Mouse (Mus musculus) cerebellum, postnatal 36 days (tissue): Measurements from ENCODE around the gene Sh3pxd2a.

ENCODE experiments used
- DNase-seq, 2 experiments: peaks; one replicate each; pipeline ENCODE4 v3.0.0; 2021 to 2022; ENCODE audit warnings: mixed read lengths in 2 of 2

Gene Sh3pxd2a

DNA sequence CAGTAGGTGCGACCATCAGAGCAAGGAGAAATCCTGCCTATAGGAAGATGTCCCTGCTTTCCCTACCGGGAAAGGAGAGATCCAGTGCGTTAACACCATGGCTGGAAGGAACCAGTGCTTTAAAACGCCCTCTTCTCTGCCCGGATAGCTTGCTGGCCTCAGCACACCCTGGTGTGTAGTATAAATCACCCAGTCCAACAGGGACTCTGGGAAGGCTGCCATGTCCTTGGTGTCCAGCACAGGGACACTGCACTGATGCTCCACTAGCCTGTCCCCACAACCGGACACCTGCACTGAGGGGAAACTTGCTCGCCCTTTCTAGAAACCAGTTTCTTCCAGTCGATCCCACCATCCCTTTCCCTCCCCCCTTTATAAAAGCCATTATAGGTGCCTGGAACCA lies 28.0 kb downstream of the Sh3pxd2a start:
- no peak for DNase-seq

DNA sequence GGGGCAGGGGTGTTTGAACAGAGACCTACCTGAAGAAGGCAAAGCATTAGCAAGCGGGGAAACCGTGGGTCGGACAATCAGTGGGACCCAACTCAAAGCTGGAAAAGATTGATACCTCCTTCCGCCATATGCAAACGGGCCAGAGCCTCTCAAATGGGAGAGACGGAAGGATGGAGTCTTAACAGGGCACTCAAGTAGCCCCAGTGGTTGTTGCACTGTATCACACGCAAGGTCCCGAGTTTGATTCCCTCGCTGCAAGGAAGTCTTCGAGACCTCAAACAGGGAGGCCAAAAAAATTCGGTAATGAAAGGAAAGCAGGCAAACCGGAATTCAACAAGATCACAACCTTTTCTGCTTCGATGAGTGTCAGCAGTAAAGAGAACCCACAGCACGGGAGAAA lies 29.5 kb downstream of the Sh3pxd2a start:
- DNase-seq: no peak

DNA sequence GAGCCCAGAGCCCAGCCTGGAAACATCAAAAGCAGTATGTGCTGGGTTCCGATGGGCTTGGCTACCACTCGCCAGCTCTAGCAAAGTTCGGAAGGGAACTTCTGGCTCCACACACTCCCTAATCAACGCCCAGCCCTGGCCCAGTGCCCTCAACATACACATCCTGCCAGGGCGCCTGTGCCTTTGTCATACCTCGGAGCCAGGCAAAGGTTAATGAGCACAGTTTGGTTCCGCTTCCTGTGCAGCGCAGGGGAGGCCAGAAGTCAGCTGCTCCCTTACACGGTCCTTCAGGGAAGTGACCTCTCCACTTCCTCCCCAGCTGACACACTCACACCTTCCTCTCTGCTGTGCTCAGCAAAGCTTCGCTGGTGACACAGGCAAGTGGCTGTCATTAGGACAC lies 31.9 kb downstream of the Sh3pxd2a start:
- no peak for DNase-seq

DNA sequence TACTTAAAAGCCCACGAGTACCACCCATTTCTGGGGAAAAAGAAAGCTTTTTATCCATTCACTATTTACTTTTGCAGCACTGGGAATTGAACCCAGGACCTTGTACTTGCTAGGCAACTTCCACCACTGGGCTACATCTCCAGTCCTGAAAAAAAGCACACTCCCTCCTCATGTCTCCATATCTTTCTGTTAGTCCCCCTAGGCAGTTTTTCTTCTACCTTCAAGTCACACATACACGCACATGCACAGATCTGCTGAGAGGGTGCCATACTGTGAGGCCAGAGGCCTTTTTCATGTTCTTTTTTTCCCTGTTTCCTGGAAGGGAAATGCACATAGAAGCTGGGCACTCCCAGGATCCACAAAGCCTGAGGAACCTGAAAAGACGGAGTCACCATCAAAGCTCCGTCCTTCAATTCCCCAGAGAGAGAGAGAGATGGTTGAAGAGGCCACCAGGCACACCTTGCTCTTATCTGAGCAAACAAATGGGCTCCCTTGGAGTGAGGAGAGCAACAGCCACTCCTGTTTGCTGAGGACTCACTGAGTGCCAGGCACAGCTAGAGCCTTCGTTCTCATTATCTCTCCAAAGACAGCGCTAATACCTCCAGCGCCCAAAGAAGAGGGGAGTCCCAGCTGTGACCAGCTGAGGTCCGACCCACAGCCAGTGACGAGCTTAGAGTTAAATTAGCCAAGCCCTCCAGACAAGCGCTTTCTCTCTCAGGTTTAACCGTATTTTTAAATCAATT lies 32.8 kb downstream of the Sh3pxd2a start:
- DNase-seq: no peak

DNA sequence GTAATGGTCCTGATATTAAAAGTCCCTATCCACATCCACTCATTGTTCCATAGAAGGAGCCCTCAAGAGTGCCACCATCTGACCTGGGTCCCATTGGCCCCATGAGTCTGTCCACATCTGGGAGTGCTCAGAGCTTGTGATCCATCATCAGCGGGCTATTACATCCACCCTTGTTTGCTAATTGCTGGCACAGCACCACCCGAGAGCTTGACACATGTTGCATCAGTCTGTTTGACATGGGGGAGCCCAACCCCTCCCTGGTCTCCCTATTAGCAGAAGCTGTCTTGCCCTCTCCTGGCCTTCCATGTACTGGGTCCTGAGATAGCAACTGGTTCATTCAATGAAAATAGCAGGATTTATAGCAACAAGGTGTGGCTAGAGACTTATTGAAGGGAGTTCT lies 34.0 kb downstream of the Sh3pxd2a start:
- no peak for DNase-seq

DNA sequence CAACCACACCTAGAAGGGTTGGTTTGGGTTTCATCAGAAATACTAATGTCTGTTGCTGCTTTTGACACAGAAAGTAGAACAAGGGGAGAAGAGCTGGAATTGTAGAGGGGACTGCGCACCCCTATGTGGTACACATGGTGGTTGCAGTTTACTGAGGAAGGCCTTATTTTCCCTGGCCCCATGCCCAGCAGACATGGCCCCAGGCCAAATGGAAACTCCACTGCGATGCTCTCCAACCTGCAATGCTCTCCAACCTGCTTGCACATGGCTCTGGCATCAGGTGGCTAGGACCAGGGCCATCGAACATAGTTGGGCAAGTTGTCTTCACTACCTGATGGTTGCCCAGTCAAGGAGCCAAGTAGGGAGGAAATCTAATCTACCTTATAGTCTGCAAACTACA lies 35.0 kb downstream of the Sh3pxd2a start:
- DNase-seq: peak; percentile 12 to 20

DNA sequence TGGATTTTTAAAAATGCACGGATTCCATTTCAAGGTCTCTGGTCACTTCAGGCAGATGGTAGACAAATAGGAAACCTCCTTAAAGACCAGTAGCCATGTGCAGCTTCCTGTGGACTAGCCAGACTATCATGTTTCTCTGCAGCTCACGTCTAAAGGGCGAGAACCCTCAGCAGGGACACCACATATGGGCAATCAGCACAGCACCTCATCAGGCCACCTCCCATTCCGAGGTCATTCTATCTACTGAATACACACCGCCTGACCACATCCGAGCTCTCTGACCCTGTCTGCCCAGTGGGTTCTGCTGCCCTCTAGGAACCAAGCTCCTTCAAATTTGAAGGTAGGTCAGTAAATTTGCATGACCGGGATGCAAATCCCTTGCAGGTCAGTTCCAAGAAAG lies 35.4 kb downstream of the Sh3pxd2a start:
- no peak for DNase-seq

DNA sequence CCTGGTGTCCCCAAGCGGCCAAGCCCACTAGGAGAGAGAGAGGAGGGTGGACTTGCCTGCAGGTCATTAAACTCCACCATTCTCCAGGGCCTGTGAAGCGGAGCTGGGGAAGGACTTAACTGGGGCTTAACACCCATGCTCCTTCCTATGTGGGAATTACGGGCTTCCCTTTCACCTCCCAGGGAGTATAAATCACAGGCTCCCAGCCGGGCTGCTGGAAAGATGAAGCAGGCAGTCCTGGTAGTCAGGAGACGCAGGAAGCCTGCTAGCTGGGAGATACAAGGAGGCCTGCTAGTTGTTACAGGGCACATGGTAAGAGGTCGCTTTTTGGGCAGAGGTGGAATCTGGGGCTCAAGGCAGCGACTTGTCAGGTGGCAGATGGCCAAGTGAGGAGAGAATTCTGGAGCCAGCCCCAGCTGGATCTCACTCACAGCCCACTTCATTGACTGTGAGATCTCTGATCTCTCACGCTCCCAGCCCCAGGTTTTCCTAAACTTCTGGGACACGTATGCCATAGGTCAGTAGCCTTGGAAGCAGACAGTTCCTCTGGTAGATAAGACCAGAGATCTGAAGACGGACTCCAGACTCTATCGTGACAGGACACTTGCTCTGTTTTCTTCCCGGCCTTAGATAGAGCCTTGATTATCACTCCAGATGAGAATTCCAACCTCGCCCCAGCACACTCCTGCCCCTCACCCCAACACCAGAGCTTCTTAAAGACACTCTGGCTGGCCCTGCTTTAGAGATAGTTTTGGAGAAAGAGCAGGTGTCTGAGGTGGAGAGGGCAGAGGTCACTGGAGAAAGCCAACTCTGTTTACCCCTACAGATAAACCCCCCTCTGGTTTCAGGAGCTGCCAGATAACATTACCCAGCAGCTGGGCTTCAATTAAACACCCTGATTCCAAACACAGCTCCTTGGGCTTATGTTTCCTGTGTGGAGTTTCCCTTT lies 36.1 kb downstream of the Sh3pxd2a start:
- DNase-seq: no peak

DNA sequence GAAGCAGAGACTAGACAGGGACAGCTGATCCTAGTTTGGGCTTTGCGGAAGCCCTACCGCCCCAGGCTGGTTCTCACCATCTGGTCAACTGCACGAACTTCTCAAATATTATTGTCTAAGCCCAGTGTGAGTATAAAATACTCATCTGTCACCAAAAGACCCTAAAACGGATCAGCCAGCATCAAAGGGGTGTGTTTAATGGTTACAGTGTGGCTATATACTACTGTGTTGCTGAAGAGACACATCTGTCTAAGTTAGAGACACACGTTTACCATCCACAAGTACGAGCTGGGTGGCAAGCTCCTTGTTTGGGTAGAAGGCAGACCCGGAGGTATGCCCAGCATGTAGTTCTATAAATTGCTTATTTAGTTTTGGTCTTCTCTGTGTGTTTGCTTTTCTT lies 40.6 kb downstream of the Sh3pxd2a start:
- DNase-seq: no peak

DNA sequence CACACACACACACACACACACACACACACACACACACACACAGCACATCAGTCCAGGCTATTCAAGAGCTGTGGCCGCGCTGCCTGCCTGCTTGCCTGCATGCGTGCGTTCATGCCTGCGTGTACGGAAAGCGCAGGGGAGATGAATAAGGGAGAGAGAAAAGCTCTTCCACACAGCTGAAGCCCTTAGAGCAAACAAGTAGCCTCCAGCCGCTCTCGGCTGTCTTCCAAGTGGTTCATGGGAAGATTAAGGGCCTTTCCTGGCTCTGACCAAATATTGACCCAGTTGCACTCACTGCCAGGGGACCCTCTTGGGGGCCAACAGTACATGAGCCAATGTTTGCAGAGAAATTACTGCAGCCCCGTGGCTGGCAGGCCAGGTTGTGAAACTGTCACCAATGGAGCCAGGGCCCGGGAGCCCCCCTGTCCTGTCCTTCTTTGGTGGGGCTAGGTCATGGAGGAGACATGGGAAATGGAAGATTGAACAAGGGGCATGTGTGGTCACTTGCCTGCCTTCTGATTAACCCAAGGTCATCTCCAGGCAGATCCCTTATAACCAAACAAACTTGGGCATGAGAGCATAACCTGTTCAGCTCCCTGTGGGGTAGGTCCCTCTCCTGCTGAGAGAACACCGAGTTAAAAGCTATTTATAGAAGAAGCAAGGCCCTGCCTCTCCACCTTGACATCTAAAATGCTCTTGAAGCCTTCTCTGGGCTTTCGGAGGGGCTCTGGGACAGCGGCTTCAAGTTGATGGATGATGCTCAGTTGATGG lies 42.9 kb downstream of the Sh3pxd2a start:
- DNase-seq: no peak

DNA sequence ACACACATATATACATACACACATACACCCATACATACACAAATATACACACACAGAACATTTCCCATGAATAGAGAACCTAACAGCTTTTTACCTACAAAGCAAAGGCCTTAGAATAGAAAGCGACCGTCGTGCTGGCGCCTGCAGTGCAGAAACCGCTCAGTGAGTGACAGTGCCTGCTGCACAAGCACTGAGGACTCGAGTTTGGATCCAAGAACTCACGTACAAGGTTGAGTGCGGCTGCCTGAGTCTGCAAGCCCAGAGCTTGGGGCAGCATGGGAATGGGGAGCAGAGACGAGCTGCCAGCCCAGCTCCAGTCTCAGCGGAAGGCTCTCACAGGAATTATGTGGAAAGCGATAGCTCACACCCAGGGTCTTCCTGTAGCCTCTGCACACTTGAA lies 43.7 kb downstream of the Sh3pxd2a start:
- DNase-seq: no peak

DNA sequence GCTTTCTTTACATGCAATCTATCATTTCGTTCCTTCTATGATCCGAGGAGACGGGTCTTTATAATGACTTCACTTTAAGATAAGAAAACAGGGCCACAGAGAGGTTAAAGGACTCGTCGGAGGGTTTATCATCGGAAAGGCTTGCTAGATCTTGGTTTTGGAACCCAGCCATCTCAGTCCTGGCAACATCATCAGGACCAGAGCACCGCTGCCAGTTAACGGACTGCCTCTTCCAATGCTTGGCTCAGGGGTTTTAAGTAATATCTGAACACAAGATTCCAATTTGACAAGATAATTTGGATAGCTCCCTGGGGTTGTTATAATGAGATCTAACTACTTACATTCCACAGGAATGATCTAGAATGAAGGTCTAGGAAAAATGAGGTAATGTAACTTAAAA lies 45.0 kb downstream of the Sh3pxd2a start:
- DNase-seq: peak in 1 of 2 experiments; percentile 22

DNA sequence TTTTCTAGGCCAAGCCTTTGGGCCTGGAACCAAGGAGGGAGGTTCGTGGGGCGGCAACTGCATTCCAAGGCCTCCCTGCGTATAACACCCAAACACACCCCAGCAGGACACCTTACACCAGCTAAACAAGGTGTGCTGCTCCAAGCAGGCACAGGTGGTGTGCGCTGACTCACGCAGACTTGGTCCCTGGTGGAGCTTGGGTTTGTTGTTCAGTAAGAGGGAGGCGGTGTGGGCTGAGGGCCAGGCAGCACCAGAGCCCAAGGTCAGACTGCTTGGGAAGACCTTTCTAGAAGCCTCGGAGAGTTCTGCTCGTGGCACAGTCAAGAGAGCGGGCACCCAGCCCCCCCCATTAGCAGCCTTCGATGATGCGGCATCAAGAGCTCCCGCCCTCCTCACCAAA lies 48.0 kb downstream of the Sh3pxd2a start:
- no peak for DNase-seq

DNA sequence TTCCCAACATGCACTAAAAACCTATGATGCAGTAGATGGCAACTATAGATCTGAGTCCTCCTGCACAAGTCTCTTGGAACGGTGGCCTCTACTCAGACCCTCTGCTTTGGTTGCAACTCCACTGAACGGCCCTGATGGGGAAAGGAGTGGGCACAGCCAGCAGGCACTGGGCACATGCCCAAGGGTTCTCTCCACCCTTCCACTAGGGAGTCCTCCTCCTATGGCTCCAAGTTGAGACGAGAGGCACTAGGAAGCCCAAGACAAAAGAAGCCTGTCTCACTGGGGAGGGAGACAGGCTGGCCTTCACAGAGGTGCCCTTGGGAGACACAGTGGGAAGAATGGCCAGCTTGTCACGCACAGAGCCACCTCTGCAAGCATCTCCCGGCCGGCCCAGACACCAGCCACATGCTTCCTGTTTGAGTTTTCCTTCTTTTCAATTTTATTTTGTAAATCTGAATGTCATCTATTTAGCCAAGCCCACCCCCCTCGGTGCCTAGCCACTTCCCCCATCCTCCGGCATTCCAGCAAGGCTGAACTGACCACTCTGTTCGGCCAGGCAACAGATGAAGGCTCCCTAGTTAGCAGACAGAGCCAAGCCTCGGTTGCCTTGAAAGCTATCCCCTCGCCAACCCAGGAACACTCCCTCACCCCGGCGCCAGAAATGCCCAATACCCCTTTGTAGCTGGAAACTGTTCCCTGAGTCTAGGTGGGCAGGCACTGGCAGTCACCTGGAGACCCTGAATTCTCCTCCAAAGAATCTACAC lies 49.9 kb downstream of the Sh3pxd2a start:
- no peak for DNase-seq

DNA sequence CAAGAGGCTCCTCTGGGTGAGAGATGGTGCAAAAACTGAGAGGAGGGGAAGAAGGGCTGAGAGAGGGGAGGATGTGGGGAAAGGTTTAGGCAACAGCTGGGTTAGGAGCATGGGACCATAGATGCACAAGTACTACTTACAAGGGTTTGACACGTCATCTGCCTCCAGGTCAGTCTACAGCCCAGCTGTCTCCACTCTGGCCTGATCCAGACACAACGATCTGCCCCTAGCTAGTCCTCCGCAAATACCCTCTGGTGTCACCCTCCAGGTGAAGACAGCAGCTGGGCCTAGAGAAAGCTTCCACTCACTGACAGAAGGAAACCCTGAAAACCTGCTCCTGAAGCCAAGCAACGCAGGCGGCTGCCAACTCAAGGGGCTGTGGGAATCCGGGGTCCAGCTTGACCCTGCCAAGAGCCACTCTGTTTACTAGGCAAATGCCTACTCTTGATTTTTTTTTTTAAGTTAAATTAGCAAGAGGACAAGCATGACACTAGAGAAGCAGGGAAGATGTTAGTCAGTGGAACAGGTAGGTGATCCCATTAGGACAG lies 50.7 kb downstream of the Sh3pxd2a start:
- no peak for DNase-seq

DNA sequence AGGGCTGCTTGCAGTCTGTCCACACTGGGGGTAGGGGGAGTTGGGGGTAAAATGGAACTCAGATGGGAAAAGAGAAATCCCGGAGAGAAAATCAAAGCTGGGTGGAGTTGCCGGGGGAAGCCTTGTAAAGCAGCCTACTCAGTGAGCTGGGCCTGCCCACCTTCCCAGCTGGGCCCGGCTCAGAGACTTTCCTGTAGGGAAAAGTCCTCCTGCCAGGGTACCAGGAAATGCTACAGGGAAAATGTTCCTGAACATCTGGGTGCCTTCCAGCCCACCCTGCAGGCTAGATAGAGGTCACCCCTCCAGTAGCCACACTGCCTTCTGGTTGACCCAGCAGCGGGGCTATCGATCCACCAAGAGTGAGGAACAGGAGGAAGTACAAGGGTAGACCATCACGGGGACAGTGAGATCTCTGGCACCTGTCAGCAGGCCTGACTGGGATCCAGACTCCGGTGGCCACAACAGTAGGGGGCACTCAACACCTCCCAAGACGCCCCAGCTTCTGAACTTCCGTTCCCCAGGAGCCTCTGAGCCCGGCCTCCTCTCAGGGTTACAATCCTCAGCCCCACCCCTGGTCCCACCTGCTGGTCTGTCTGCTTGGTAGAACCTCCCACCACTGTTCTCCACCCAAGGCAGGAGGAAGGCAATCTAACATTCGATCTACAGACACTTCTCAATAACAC lies 51.5 kb downstream of the Sh3pxd2a start:
- DNase-seq: no peak

DNA sequence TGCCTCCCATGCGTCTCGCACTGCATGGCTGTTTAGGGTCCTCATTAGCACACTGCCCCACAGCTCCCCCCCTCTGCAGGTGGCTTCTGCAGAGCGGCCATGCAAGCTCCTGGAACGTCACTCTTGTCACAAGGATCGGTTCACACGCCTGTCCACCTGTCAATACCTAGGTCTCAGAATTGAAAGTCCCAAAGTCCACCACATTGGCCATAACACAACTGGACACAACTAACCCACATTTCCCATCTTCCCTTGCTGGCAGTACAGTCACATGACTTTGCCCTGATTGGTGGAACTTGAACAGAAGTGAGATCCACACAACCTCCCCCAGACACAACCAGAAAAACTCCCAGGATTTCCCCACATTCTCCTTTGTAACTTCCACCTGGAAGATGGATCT lies 53.9 kb downstream of the Sh3pxd2a start:
- no peak for DNase-seq

DNA sequence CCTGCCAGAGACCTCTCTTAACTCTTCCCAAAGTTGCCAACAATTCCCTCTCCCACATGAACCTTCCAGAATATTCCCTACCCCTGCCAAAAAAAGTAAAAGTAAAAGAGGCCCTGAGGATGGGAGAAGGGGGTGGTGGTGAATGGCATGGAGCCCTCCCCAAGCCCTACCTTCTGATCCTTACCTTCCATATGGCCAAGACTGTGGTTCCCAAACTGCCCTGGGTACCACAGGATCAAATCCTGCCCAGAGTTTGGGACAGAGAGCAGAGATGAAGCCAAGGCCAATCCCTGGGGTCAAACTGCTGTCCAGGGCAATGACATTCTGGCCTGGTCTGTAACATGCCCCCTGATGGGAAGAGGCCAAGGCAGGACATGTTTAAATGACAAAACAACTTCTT lies 55.1 kb downstream of the Sh3pxd2a start:
- DNase-seq: no peak

DNA sequence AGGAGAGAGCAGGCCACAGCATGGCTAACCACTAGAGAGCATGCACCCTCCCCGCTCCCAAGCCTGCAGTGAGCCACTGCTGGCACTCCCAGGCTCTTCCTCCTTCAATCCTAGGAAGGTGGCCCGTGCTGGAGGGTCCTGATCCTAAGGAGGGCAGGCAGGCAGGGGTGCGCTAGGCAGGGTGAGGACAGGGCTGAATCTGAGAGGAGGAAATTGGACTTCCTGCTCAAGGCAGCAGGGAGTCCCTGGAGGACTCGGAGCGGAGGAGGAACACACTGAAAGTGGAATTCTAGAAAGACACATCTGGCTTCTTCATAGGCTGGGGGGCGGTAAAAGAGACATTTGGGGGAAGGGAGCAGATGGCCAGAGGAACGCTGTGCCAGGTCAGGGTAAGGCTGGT lies 55.5 kb downstream of the Sh3pxd2a start:
- no peak for DNase-seq

DNA sequence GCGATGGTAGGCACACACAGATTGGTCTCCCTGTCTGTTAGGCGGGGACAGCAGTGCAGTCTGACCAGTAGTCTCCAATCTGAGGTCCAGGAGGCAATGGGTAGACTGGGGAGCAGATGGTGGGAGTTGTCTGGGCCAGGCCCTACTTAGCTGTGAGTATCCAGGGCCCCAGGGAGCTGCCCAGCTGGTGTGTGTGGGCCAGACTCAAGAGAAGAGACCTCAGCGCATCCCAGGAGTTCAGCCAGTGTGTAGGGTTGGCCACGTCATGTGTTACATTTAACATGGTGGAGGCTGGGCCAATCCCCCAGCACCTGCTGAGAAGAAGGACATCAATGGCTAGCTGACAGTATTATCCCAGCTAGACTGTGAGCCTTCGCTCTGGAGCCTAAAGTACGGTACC lies 56.9 kb downstream of the Sh3pxd2a start:
- no peak for DNase-seq

DNA sequence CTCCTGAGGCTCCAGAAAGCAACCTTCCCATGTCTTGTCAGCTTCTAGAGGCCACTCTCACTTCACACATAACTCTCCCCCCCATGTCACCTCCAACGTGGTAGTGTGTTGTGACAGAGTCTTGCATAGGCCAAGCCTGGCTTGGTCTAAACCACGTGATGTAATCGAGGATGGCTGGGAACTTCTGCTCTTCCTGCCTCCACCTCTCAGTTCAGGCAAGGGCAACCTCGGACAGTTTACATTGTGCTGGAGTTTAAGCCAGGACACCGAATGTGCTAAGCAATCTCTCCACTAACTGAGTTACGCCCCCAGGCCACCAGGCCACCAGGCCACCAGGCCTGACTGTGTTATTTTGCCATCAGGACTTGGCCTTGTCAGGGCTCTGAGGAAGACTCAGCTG lies 57.7 kb downstream of the Sh3pxd2a start:
- no peak for DNase-seq

DNA sequence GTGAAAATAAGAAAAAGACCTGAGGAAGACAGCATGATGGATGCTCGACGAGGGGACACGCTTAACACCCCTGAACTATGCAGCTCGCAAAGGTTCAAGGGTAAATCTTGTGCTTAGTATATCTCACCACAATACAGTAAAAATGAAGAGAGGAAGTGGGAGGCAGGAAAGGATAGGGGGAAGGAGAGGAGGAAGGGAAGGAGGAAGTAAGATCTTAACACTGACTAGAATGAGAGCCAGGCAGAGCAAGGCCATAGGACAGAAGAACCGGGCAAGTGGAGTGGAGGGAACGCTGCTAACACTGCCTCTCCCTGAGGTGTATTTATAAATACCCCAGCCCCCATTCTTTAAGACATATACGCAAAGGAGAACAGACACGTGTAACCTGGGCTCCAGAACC lies 58.7 kb downstream of the Sh3pxd2a start:
- DNase-seq: no peak
